Mouse (Mus musculus) midbrain, postnatal 0 days (tissue): Measurements from ENCODE around the gene Dnmbp. TPM values are rescaled to one million over a fixed set of nuclear protein-coding genes. Genes with fewer than 3 reads are reported as not detected.
A peak's percentile ranks its signal among the peaks of the same experiment; 100 is the strongest.

Experiments
- ATAC-seq: fragments of 200-750 bp; cut with Nextera tagmentation; 2 replicates; pipeline ENCODE4 v1.8.0; 2017; ENCODE audit warnings: moderate number of reproducible peaks, mild to moderate bottlenecking, moderate TSS enrichment, moderate library complexity; ENCODE audit not compliant: low FRiP score
- DNase-seq: peaks from one replicate; pipeline ENCODE4 v3.0.0-alpha.2; 2015; ENCODE audit warnings: low spot score
- H3K27ac ChIP-seq: fragments of 300-500 bp; sonication (generic); 2 replicates; pipeline ENCODE4 v1.5.1; 2014; ENCODE audit warnings: low read depth, mild to moderate bottlenecking, low read length, mixed read lengths
- H3K27me3 ChIP-seq: fragments of 300-500 bp; sonication (generic); 2 replicates; pipeline ENCODE4 v1.6.1; 2014; ENCODE audit warnings: low read length, control low read depth, mixed read lengths; ENCODE audit not compliant: insufficient read depth
- H3K36me3 ChIP-seq: fragments of 300-500 bp; sonication (generic); 2 replicates; pipeline ENCODE4 v1.6.1; 2014; ENCODE audit warnings: low read length, control low read depth, mixed read lengths; ENCODE audit not compliant: insufficient read depth
- H3K4me1 ChIP-seq: fragments of 300-500 bp; sonication (generic); 2 replicates; pipeline ENCODE4 v1.6.1; 2014; ENCODE audit warnings: mild to moderate bottlenecking, control low read depth, antibody characterized with exemption, low read length, mixed read lengths; ENCODE audit not compliant: insufficient read depth
- H3K4me2 ChIP-seq: fragments of 300-500 bp; sonication (generic); 2 replicates; pipeline ENCODE4 v1.6.1; 2014; ENCODE audit warnings: low read depth, mild to moderate bottlenecking, low read length, mixed read lengths; ENCODE audit not compliant: poor library complexity, severe bottlenecking
- H3K4me3 ChIP-seq: fragments of 300-500 bp; sonication (generic); 2 replicates; pipeline ENCODE4 v1.5.1; 2014; ENCODE audit warnings: low read depth, mild to moderate bottlenecking, low read length, moderate library complexity
- H3K9ac ChIP-seq: fragments of 300-500 bp; sonication (generic); replicated peaks from 2 replicates; pipeline ENCODE4 v1.6.1; 2014; ENCODE audit warnings: mild to moderate bottlenecking, low read length, moderate library complexity, mixed read lengths; ENCODE audit not compliant: poor library complexity, severe bottlenecking
- H3K9me3 ChIP-seq: fragments of 300-500 bp; sonication (generic); 2 replicates; pipeline ENCODE4 v1.6.1; 2016; ENCODE audit warnings: low read length, control low read depth
- CTCF ChIP-seq: IDR thresholded peaks from 2 replicates; pipeline ENCODE4 v1.5.1; 2016; ENCODE audit warnings: antibody characterized with exemption, mild to moderate bottlenecking
- WGBS: fragments of 180-500 bp; shearing (Covaris S2); extraction: QIAGEN DNeasy Blood & Tissue Kit; methylation state at CpG from one replicate; pipeline ENCODE4 v1.1.7; 2014; 5-methylcytosine and 5-hydroxymethylcytosine counted together
- polyA plus RNA-seq: library from polyadenylated mRNA; unstranded; fragments of >200 nt; fragmentation: Nextera tagmentation; extraction: Ambion mirVana; gene quantifications from 2 replicates; pipeline ENCODE4 v1.2.1, GENCODE M21; 2015
- total RNA-seq: library from RNA; depleted of rRNA; stranded (reverse); fragments of >200 nt; gene quantifications from 2 replicates; pipeline ENCODE4 v1.2.3, GENCODE M21; 2014

The Dnmbp gene
- total and polyA plus RNA-seq, 2 experiments from 2014 or later = 5.6 to 11.7 TPM

- H3K27ac ChIP-seq = 0 out of 2 replicates have a peak overlapping the region, but pooled peaks have one; percentile 60
- DNase-seq (peak; percentile 65), ATAC-seq (no peak)
- H3K4me2 ChIP-seq = peak overlapping the region; percentile 80
- H3K4me1 ChIP-seq = peaks cover 4% of the 10 kb centered on the region; the same call in 1 of the 2 replicates
- H3K9ac ChIP-seq = peak overlapping the region; percentile 60; the same call in 1 of the 2 replicates
- H3K27me3 ChIP-seq = no peaks in the 10 kb centered on the region
- no peaks in the 10 kb centered on the region for H3K9me3 ChIP-seq
- H3K4me3 ChIP-seq = peak overlapping the region; percentile 69
- TF ChIP-seq CTCF = no peak
- 5% methylated on average over 17 of the region's 17 CpGs for WGBS
- H3K36me3 ChIP-seq = no peaks in the 10 kb centered on the region
Observed at GRCm38 (mm10) chr19:43878111-43879092, 61.6 kb downstream of the Dnmbp start.

GRCm38 (mm10) chr19:43877364-43877763, 62.6 kb downstream of the Dnmbp start:
- H3K9ac ChIP-seq = no peak overlapping the region
- 78% methylated on average over 8 of the region's 8 CpGs for WGBS
- no peak for TF ChIP-seq CTCF
- no peak overlapping the region for H3K4me2 ChIP-seq
- peaks cover 4% of the 10 kb centered on the region; the same call in 1 of the 2 replicates for H3K4me1 ChIP-seq
- H3K36me3 ChIP-seq = 0 out of 2 replicates have a peak, but pooled peaks cover 4% of the 10 kb centered on the region
- ATAC-seq = no peak
- no peak for DNase-seq
- no peaks in the 10 kb centered on the region for H3K27me3 ChIP-seq
- H3K27ac ChIP-seq = no peak overlapping the region
- H3K4me3 ChIP-seq = no peak overlapping the region
- H3K9me3 ChIP-seq = no peaks in the 10 kb centered on the region

GRCm38 (mm10) chr19:43875996-43876395, 64.0 kb downstream of the Dnmbp start:
- peak; percentile 66 for DNase-seq
- TF ChIP-seq CTCF = no peak
- ATAC-seq = no peak
- Histone ChIP-seq H3K4me1 (peaks cover 4% of the 10 kb centered on the region; the same call in 1 of the 2 replicates), H3K4me3 (no peak overlapping the region), H3K27me3 (no peaks in the 10 kb centered on the region), H3K27ac (0 out of 2 replicates have a peak overlapping the region, but pooled peaks have one; percentile 32), H3K36me3 (0 out of 2 replicates have a peak, but pooled peaks cover 15% of the 10 kb centered on the region), H3K4me2 (no peak overlapping the region), H3K9ac (no peak overlapping the region), H3K9me3 (no peaks in the 10 kb centered on the region)
- WGBS = 26% methylated on average over 2 of the region's 2 CpGs

- H3K4me1 ChIP-seq = no peaks in the 10 kb centered on the region
- no peaks in the 10 kb centered on the region for H3K9me3 ChIP-seq
- H3K4me3 ChIP-seq = no peak overlapping the region
- ATAC-seq (no peak), DNase-seq (no peak)
- WGBS = 96% methylated on average over 11 of the region's 11 CpGs
- no peaks in the 10 kb centered on the region for H3K27me3 ChIP-seq
- TF ChIP-seq CTCF = no peak
- H3K36me3 ChIP-seq = peaks cover 27% of the 10 kb centered on the region
- H3K9ac ChIP-seq = no peak overlapping the region
- no peak overlapping the region for H3K4me2 ChIP-seq
- H3K27ac ChIP-seq = no peak overlapping the region
Observed at GRCm38 (mm10) chr19:43874351-43874750, 65.6 kb downstream of the Dnmbp start.

GRCm38 (mm10) chr19:43870418-43870817, 69.6 kb downstream of the Dnmbp start:
- ATAC-seq (no peak), DNase-seq (no peak)
- no peak overlapping the region for H3K9ac ChIP-seq
- no peak for TF ChIP-seq CTCF
- H3K9me3 ChIP-seq = no peaks in the 10 kb centered on the region
- H3K4me3 ChIP-seq = no peak overlapping the region
- H3K4me2 ChIP-seq = no peak overlapping the region
- H3K4me1 ChIP-seq = no peaks in the 10 kb centered on the region
- H3K27me3 ChIP-seq = no peaks in the 10 kb centered on the region
- 94% methylated on average over 4 of the region's 4 CpGs for WGBS
- H3K27ac ChIP-seq = no peak overlapping the region
- H3K36me3 ChIP-seq = peaks cover 57% of the 10 kb centered on the region

GRCm38 (mm10) chr19:43857347-43857746, 82.6 kb downstream of the Dnmbp start:
- ATAC-seq = no peak

More at GRCm38 (mm10) chr19:43857347-43857746, 82.6 kb downstream of the Dnmbp start:
- H3K9me3 ChIP-seq = no peaks in the 10 kb centered on the region
- no peaks in the 10 kb centered on the region for H3K4me1 ChIP-seq
- TF ChIP-seq CTCF = peak; percentile 6; the same call in 1 of the 2 replicates
- no peak for DNase-seq
- H3K36me3 ChIP-seq = peaks cover 29% of the 10 kb centered on the region
- no peak overlapping the region for H3K4me2 ChIP-seq
- no peak overlapping the region for H3K4me3 ChIP-seq
- WGBS = 83% methylated on average over 6 of the region's 6 CpGs
- H3K27me3 ChIP-seq = no peaks in the 10 kb centered on the region
- H3K9ac ChIP-seq = no peak overlapping the region
- no peak overlapping the region for H3K27ac ChIP-seq
